Mouse (Mus musculus): ENCODE measurements around the gene Mkrn2os.
"Not testable (repeated sequence)": the region's sequence is repeated elsewhere in the genome, so short reads cannot be mapped to it uniquely, and the experiment has no call there.

The Mkrn2os gene

DNA sequence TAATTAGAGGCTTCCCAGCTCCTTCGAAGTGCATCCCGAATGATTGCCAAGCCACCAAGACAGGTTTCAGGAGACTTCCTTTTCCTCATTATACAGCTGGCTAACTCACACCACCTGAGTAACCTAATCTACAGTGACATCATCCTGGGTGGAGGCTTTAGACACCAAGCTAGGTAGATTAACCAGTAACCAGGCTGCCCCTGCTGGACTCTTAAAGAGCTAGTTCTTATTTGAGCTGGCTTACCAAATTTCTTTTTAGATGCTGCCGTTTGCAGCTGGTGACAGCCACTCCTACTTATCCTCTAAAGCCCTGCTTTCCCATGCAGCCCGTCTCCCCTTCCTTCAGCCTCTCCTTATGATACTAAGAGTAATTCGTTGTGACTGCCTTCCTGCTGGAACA, at the start of gene Mkrn2os:
Mkrn2os (minus strand) TSS at position 119 of the 400 bp plus-strand sequence.
- no peak for DNase-seq (ENCODE audit: extremely low spot score)

DNA sequence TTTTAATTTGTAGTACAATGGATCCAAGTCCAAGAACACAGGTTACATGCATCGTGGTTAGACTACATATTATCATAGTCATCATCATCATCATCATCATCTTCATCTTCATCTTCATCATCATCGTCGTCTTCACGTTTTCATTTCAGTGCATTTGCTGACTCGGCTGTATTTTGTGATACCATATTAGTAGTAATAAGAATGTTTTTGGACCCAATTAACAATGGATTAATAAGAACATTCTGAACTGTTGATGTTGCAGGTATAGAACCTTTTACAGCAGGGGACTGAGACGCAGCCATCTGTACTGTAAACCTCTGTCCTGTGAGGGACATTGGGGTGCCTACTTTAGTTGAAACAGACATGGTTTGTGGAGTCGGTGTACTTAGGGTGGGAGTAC, 45.8 kb upstream of the Mkrn2os start:
- DNase-seq (ENCODE audit: extremely low spot score), result not testable (repeated sequence)

DNA sequence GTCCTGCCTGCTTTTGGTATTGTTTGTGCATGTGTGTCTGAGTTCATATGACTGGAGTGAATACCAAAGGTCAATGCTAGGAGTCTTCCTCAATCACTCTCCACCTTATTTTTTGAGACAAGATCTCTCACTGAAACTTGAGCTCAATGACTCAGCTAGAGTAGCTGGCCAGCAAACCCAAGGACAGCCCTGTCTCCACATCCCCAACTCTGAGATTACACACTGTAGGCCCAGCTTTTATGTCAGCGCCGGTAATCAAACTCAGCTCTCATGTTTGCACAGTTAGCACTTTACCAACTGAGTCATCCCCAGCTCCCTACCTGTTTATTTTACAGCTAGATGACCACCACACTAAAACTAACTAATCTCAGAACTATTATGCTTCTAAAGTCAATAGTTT, 41.6 kb upstream of the Mkrn2os start:
- no peak for DNase-seq (ENCODE audit: extremely low spot score)

- DNase-seq (ENCODE audit: extremely low spot score), result no peak
Measured at GRCm38 (mm10) chr6:115631056-115631795, 38.9 kb upstream of the Mkrn2os start.

DNA sequence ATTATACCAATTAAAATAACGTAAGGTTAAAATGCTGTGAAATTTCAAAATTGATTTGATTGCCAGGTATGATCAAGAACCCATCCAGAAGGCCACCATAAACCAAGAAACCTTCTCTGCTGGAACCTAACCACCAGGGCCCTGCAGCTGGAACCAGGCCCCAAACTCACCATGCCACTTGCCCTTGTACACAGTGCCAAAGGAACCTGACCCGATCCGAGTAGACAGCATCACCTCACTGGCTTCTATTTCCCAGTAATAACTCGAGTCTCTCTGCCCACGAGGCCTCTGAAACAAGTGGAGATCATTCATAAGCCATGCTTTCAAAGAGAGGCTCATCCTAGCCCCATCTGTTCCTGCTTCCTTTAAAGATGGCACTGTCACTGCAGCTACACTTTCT, 33.7 kb upstream of the Mkrn2os start:
- DNase-seq (ENCODE audit: extremely low spot score), result no peak

- DNase-seq (ENCODE audit: extremely low spot score), result no peak
Measured at GRCm38 (mm10) chr6:115620942-115621341, 28.6 kb upstream of the Mkrn2os start.

DNA sequence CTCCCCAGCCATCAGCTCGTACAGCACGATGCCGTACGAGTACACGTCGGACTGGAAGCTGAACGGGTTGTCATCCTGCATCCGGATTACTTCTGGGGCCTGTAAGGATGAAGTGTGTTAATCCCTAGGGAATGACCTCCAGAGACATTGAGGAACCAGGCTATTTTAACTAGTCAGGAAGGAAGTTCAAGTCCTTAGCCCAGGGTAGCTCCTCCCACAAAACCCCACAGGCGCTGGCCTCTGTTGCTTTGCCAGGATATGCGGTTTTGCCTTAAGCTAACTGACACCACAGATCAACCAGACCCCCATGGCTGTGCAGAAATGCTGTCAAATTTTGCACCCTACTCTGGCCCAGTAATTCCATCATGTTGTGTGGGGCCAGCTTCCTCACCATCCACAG, 27.4 kb upstream of the Mkrn2os start:
- no peak for DNase-seq (ENCODE audit: extremely low spot score)

DNA sequence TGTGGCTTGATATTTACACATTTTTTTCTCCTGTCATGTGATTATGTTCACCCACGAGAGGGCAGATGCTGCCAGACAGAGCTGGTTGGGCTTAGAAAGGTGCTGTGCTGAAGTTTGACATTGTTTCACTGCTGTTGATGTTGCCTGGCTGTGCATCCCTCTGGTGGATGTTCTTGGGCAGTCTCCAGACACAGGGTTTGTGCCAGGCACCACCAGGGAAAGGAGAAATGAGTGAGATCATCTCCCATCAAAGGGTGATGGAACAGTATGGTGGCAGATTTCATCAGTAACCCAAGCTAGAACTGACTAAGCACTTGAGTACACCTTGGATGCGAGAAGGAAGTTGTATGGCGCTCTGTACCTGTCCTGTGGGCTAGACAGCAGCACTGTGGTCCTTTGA, 23.6 kb upstream of the Mkrn2os start:
- DNase-seq (ENCODE audit: extremely low spot score), result no peak

DNA sequence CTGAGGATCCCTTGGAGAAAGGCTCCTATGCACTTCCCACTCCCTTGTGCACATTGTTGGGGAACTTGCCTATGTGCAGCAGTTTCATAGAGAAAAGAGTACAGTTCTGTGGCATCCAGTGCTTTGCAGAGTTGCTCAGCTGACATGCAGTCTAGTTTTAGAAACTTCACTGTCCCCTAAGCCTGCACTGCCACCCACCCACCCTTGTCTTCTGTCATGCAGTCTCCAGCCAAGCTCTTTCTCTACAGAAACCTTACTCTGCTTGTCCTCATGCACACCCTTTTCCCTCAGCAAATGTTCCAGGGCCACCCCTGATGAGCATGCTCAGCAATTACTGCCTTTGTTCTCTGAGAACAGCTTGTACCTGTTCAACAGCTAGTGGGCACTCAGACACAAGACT, 21.4 kb upstream of the Mkrn2os start:
- DNase-seq (ENCODE audit: extremely low spot score), result no peak

GRCm38 (mm10) chr6:115610301-115610700, 17.9 kb upstream of the Mkrn2os start:
- no peak for DNase-seq (ENCODE audit: extremely low spot score)

DNA sequence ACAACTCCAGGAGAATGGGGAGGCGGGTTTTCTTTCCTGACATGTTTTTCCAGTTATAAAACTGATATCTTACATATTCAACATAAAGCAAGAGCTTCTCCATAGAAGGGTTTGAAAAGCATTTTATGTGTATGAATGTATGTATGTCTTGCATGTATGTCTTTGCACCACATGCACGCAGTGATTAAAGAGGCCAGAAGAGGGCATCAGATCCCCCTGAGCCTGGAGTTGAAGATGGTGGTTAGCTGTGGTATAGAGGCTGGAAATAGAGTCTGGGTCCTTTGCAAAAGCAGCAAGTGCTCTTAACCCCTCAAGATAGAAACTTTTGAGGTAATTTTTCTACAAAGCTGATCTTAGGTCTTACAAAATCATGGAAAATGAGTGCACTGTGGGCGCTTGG, 16.7 kb upstream of the Mkrn2os start:
- peak; percentile 34 for DNase-seq (ENCODE audit: extremely low spot score)

GRCm38 (mm10) chr6:115607429-115607828, 15.1 kb upstream of the Mkrn2os start:
- DNase-seq (ENCODE audit: extremely low spot score), result no peak

GRCm38 (mm10) chr6:115606461-115606860, 14.1 kb upstream of the Mkrn2os start:
- no peak for DNase-seq (ENCODE audit: extremely low spot score)

GRCm38 (mm10) chr6:115601715-115602523, 9.5 kb upstream of the Mkrn2os start, which contains the start of gene Mkrn2:
TSS of gene Mkrn2 (plus strand) at chr6:115601902.
- DNase-seq (ENCODE audit: extremely low spot score), result peak; percentile 91

DNA sequence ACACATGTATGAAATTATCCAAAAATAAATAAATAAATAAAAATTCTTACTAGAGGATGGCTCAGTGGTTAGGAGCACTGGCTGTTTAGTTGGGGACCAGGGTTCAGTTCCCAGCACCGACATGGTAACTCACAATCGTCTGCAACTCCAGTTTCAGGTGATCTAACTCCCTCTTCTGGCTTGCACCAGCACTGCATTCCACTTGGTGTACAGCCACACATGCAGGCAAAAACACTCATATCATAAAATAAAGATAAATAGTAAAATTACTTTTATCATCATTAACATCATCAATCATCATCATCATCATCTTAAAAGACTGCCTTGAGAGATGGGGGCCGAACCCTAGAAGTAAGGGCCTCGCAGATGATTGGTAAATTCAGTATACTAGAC, 8.9 kb upstream of the Mkrn2os start:
- no peak for DNase-seq (ENCODE audit: extremely low spot score)

- DNase-seq (ENCODE audit: extremely low spot score), result no peak
Measured at GRCm38 (mm10) chr6:115595667-115596066, 3.3 kb upstream of the Mkrn2os start.

DNA sequence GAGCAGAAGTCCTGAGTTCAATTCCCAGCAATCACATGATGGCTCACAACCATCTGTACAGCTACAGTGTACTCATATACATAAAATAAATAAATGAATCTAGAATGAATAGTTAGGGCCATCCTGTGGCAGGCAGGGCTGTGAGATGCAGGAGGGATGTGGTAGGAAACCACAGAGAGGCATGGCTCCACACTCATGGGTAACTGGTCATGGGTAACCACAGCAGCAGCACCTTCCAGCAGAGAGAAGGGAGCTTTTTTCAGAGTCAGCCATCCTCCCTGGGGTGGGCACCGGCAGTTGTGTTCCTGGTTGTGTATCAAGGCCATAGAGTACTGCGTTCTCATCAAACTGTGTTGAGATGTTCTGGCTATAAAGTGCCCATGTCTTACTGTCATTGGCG, 2.1 kb upstream of the Mkrn2os start:
- no peak for DNase-seq (ENCODE audit: extremely low spot score)

GRCm38 (mm10) chr6:115593252-115593651, 876 bp upstream of the Mkrn2os start:
- no peak for DNase-seq (ENCODE audit: extremely low spot score)

DNA sequence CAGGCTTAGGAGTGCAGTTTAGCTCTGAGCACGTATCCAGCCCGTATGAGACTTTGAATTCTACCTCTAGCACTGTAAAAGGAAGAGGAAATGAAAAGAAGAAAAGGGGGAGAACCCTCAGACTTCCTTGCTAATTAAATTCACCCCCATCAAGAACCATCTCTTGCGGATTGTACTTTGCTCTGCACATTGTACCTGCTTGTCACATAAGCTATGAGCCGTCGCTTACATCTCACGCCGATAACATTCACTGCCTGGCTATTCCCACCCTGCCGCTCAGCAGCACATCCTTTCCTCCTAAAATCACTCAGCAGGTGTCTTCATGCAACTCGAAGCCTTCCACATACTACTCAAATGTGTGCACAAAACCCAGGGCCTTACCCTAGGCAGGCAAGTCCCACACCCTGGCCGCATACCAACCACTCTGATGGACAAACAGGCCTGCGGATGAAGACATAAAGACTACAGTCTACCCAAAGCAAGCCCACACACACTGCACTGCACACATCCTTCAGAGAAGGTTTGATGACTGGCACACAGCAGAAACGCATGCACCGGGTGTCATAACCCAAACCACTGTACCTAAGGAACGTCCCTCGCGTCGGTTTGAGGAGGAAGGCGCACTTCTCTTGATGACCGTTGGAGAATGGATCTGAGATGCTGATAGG, 550 bp downstream of the Mkrn2os start:
- no peak for DNase-seq (ENCODE audit: extremely low spot score)

GRCm38 (mm10) chr6:115586321-115586720, 6.1 kb downstream of the Mkrn2os start:
- DNase-seq (ENCODE audit: extremely low spot score), result no peak

DNA sequence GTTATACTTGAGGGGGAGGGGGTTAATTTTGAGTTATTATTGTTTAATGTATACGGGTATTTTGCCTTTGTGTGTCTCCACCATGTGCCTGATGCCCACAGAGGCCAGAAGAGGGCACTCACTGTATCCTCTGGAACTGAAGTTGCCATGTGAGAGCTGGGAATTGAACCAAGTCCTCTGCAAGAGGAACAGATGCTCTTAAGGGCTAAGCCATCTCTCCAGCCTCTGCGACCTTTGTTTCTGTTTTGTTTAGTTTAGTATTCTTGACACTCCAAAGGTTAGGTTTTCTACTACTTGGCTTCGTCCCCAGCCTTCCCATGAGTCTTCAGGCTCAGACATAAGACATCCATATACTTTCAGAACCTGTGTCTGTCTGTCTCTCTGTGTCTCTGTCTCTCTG, 8.2 kb downstream of the Mkrn2os start:
- no peak for DNase-seq (ENCODE audit: extremely low spot score)

GRCm38 (mm10) chr6:115583430-115584125, 8.8 kb downstream of the Mkrn2os start:
- DNase-seq (ENCODE audit: extremely low spot score), result no peak

Measured in embryo, embryonic 9.5 days (tissue).